In genomic region chr17:46975183-46975582, GRCm38 (mm10) we compare ENCODE assay signal across 8 mouse cellular contexts. TPM values are rescaled to one million over a fixed set of nuclear protein-coding genes. Genes with fewer than 3 reads are reported as not detected.
DNase-seq lines count a peak whose midpoint lies in the region; ATAC-seq and TF ChIP-seq lines count a peak whose summit lies in the region.

No protein-coding gene starts in this region.

- H3K9me3 ChIP-seq in neural tube, embryonic 15.5 days (replicated peaks) = no peaks in the 10 kb centered on the region

- no peak for ATAC-seq in neural tube, embryonic 15.5 days (ENCODE audit: low FRiP score)
- no peak for ATAC-seq in activated CD4-positive, CD25-positive, alpha-beta regulatory T cell, adult 4 months

- no peak for TF ChIP-seq POLR2A in lung, adult 2 months (IDR thresholded peaks at IDR 0.05; ENCODE audit: borderline replicate concordance, extremely low read depth, low read depth, low read length)

- DNase-seq in neural tube, embryonic 10.5 days (ENCODE audit: extremely low spot score, low spot score) = peak; percentile 71
- DNase-seq in ZHBTc4 (ENCODE audit: low read depth, low spot score) = peak; percentile 74
- peak; percentile 50 to 61 for DNase-seq in cerebellum, postnatal 36 days
- peak; percentile 37 for DNase-seq in hindlimb bud, embryonic 11.5 days (ENCODE audit: extremely low spot score, low read depth, low spot score)
- peak; percentile 62 for DNase-seq in lung, adult 2 months
- DNase-seq in skeletal muscle tissue, adult 2 months (ENCODE audit: low read depth, low spot score) = peak; percentile 25

- H3K36me3 ChIP-seq in neural tube, embryonic 15.5 days = peaks cover 97% of the 10 kb centered on the region

- H3K4me1 ChIP-seq in neural tube, embryonic 15.5 days = no peaks in the 10 kb centered on the region
- H3K4me1 ChIP-seq in lung, adult 2 months (ENCODE audit: control insufficient read depth, insufficient read depth, low read length) = no peaks in the 10 kb centered on the region

- H3K27ac ChIP-seq in neural tube, embryonic 15.5 days (replicated peaks) = no peak overlapping the region

- no peak overlapping the region for H3K9ac ChIP-seq in neural tube, embryonic 15.5 days (replicated peaks)

- TF ChIP-seq CTCF in lung, adult 2 months (IDR thresholded peaks at IDR 0.05; ENCODE audit: insufficient read depth, low read length) = peak; percentile 67

- no peaks in the 10 kb centered on the region for H3K27me3 ChIP-seq in neural tube, embryonic 15.5 days (replicated peaks)

- 64% methylated on average over 3 of the region's 3 CpGs for WGBS in neural tube, embryonic 15.5 days
- 77% methylated on average over 3 of the region's 3 CpGs for WGBS in lung, adult 2 months

- no peak overlapping the region for H3K4me2 ChIP-seq in neural tube, embryonic 15.5 days

- H3K4me3 ChIP-seq in neural tube, embryonic 15.5 days (replicated peaks) = no peak overlapping the region
- H3K4me3 ChIP-seq in lung, adult 2 months (replicated peaks; ENCODE audit: extremely low read depth, low read depth, low read length) = no peak overlapping the region

RNA-seq across cellular contexts. Expression of gene Ubr2, which starts 35.2 kb away (rescaled TPM):
- polyA plus RNA-seq in neural tube, embryonic 15.5 days (2015; fragmentation: Nextera tagmentation; extraction: Ambion mirVana) = 15.6 TPM in 2 replicates
- polyA plus RNA-seq in lung, adult 2 months (2012; rRNA removed) = 27.0 and 31.2 TPM in 2 replicates
- 10 to 100 TPM; 14.1 to 20.1 TPM for polyA plus RNA-seq in activated CD4-positive, CD25-positive, alpha-beta regulatory T cell, adult 4 months (2017; shearing (Covaris generic))
